Mouse (Mus musculus) thymus, adult 2 months (tissue): ENCODE measurements at regions not wholly inside any gene's neighbourhood (a gene's known extent, or its start where the extent isn't known, plus 50 kb on each side); places are given as distances from the start of the nearest gene placed in this dataset.

Source experiments
- DNase-seq: peaks from one replicate; pipeline ENCODE4 v3.0.0; 2021
- H3K27ac ChIP-seq: fragments of 200-500 bp; 2 replicates; pipeline ENCODE4 v1.5.1; 2012; ENCODE audit warnings: low read length, control low read depth; ENCODE audit not compliant: control insufficient read depth, insufficient read depth
- H3K27me3 ChIP-seq: fragments of 200-500 bp; 2 replicates; pipeline ENCODE4 v1.6.1; 2012; ENCODE audit warnings: mild to moderate bottlenecking, low read length, moderate library complexity, mixed read lengths; ENCODE audit not compliant: control insufficient read depth, insufficient read depth
- H3K36me3 ChIP-seq: fragments of 200-500 bp; 2 replicates; pipeline ENCODE4 v1.6.1; 2012; ENCODE audit warnings: mild to moderate bottlenecking, low read length, moderate library complexity; ENCODE audit not compliant: control insufficient read depth, insufficient read depth
- H3K4me1 ChIP-seq: fragments of 200-500 bp; replicated peaks from 2 replicates; pipeline ENCODE4 v1.6.1; 2012; ENCODE audit warnings: low read length; ENCODE audit not compliant: control insufficient read depth, insufficient read depth
- H3K4me3 ChIP-seq: fragments of 200-500 bp; 2 replicates; pipeline ENCODE4 v1.5.1; 2012; ENCODE audit warnings: mild to moderate bottlenecking, low read length, control low read depth, moderate library complexity; ENCODE audit not compliant: control insufficient read depth, insufficient read depth
- CTCF ChIP-seq: fragments of 200-500 bp; IDR thresholded peaks from 2 replicates; pipeline ENCODE4 v1.5.1; 2012; ENCODE audit warnings: mild to moderate bottlenecking, control low read depth, low read length, moderate library complexity, borderline replicate concordance; ENCODE audit not compliant: control insufficient read depth, poor library complexity, insufficient read depth; ENCODE audit errors: extremely low read depth
- POLR2A ChIP-seq: fragments of 200-500 bp; IDR thresholded peaks from 2 replicates; pipeline ENCODE4 v1.6.1; 2012; ENCODE audit warnings: mild to moderate bottlenecking, low read length, control low read depth, moderate library complexity; ENCODE audit not compliant: control insufficient read depth, poor library complexity, insufficient read depth; ENCODE audit errors: extremely low read depth
- whole genome bisulfite sequencing: fragments of 180-500 bp; shearing (Covaris S2); methylation state at CpG from one replicate; pipeline ENCODE4 v1.1.7; 2018; 5-methylcytosine and 5-hydroxymethylcytosine counted together

GRCm38 (mm10) chr1:60656976-60657375, 59.6 kb upstream of the Cd28 start:
- WGBS = 97% methylated on average over 4 of the region's 4 CpGs
- no peak overlapping the region for H3K27ac ChIP-seq
- TF ChIP-seq POLR2A (no peak), CTCF (no peak)
- DNase-seq = no peak
- peaks cover 13% of the 10 kb centered on the region for H3K4me1 ChIP-seq
- no peak overlapping the region for H3K4me3 ChIP-seq
- no peaks in the 10 kb centered on the region for H3K36me3 ChIP-seq
- no peaks in the 10 kb centered on the region for H3K27me3 ChIP-seq

- no peak for DNase-seq
- WGBS = 95% methylated on average over 6 of the region's 6 CpGs
- peaks cover 13% of the 10 kb centered on the region for H3K4me1 ChIP-seq
- no peak for TF ChIP-seq CTCF
- TF ChIP-seq POLR2A = no peak
- H3K4me3 ChIP-seq = no peak overlapping the region
- no peaks in the 10 kb centered on the region for H3K27me3 ChIP-seq
- no peak overlapping the region for H3K27ac ChIP-seq
- no peaks in the 10 kb centered on the region for H3K36me3 ChIP-seq
These were observed 60.7 kb upstream of the Cd28 start for GRCm38 (mm10) chr1:60655691-60656595.

- TF ChIP-seq POLR2A = no peak
- TF ChIP-seq CTCF = no peak
- H3K36me3 ChIP-seq = no peaks in the 10 kb centered on the region
- no peak overlapping the region for H3K27ac ChIP-seq
- no peak overlapping the region for H3K4me3 ChIP-seq
- DNase-seq = no peak
- H3K27me3 ChIP-seq = no peaks in the 10 kb centered on the region
- 95% methylated on average over 2 of the region's 2 CpGs for WGBS
- peaks cover 16% of the 10 kb centered on the region for H3K4me1 ChIP-seq
These were observed 61.4 kb upstream of the Cd28 start for GRCm38 (mm10) chr1:60655206-60655605.

GRCm38 (mm10) chr1:60652570-60653011, 64.0 kb upstream of the Cd28 start:
- WGBS = 80% methylated on average over 4 of the region's 4 CpGs
- Histone ChIP-seq H3K4me1 (peaks cover 10% of the 10 kb centered on the region), H3K4me3 (no peak overlapping the region), H3K27ac (peak overlapping the region; percentile 53), H3K27me3 (no peaks in the 10 kb centered on the region), H3K36me3 (no peaks in the 10 kb centered on the region)
- no peak for TF ChIP-seq CTCF
- DNase-seq = no peak

GRCm38 (mm10) chr1:60650158-60650557, 66.4 kb upstream of the Cd28 start:
- TF ChIP-seq CTCF (no peak), POLR2A (no peak)
- Histone ChIP-seq H3K27me3 (no peaks in the 10 kb centered on the region), H3K4me3 (no peak overlapping the region), H3K36me3 (no peaks in the 10 kb centered on the region), H3K4me1 (peaks cover 8% of the 10 kb centered on the region), H3K27ac (no peak overlapping the region)
- DNase-seq = no peak
- 94% methylated on average over 3 of the region's 3 CpGs for WGBS

- no peak overlapping the region for H3K27ac ChIP-seq
- H3K4me1 ChIP-seq = peaks cover 8% of the 10 kb centered on the region
- H3K27me3 ChIP-seq = no peaks in the 10 kb centered on the region
- H3K4me3 ChIP-seq = no peak overlapping the region
- H3K36me3 ChIP-seq = no peaks in the 10 kb centered on the region
- DNase-seq = no peak
- 94% methylated on average over 8 of the region's 8 CpGs for WGBS
- TF ChIP-seq POLR2A (no peak), CTCF (no peak)
These were observed 67.2 kb upstream of the Cd28 start for GRCm38 (mm10) chr1:60649303-60649850.
